Mouse (Mus musculus) spleen, postnatal 14 days (tissue): ENCODE measurements around the gene Pkd1l3.

Source experiments
- DNase-seq, 2 experiments: peaks; one replicate each; pipeline ENCODE4 v3.0.0; 2021 to 2022; ENCODE audit warnings: low spot score in 2 of 2

Pkd1l3 gene

GRCm38 (mm10) chr8:109614243-109615210 lies at the start of gene Pkd1l3:
Pkd1l3 (plus strand) TSS chr8:109614517.
- DNase-seq: no peak

GRCm38 (mm10) chr8:109564766-109565165 lies 49.6 kb upstream of the Pkd1l3 start:
- no peak for DNase-seq

- DNase-seq: peak; percentile 93 to 97
Measured at GRCm38 (mm10) chr8:109565498-109566333, 48.6 kb upstream of the Pkd1l3 start, which contains the start of the genes Dhx38 and Txnl4b. Dhx38 (minus strand) TSS chr8:109565861. Txnl4b (plus strand) TSS chr8:109565892.

- DNase-seq: no peak
Measured at GRCm38 (mm10) chr8:109571139-109571538, 43.2 kb upstream of the Pkd1l3 start.

GRCm38 (mm10) chr8:109576311-109576710 lies 38.0 kb upstream of the Pkd1l3 start:
- no peak for DNase-seq

GRCm38 (mm10) chr8:109578900-109579301 lies 35.4 kb upstream of the Pkd1l3 start, which contains the start of gene Hp:
Hp (minus strand) TSS chr8:109579172.
- DNase-seq: no peak

GRCm38 (mm10) chr8:109584293-109584692 lies 30.0 kb upstream of the Pkd1l3 start:
- DNase-seq: no peak

GRCm38 (mm10) chr8:109584830-109585229 lies 29.5 kb upstream of the Pkd1l3 start:
- DNase-seq: no peak

GRCm38 (mm10) chr8:109585652-109586051 lies 28.7 kb upstream of the Pkd1l3 start:
- no peak for DNase-seq

GRCm38 (mm10) chr8:109586972-109587504 lies 27.3 kb upstream of the Pkd1l3 start:
- DNase-seq: no peak

- DNase-seq: no peak
Measured at GRCm38 (mm10) chr8:109590901-109591300, 23.4 kb upstream of the Pkd1l3 start.

- DNase-seq: no peak
Measured at GRCm38 (mm10) chr8:109591367-109591766, 22.9 kb upstream of the Pkd1l3 start.

GRCm38 (mm10) chr8:109592164-109592563 lies 22.2 kb upstream of the Pkd1l3 start:
- no peak for DNase-seq

GRCm38 (mm10) chr8:109593117-109593788 lies 21.1 kb upstream of the Pkd1l3 start:
- no peak for DNase-seq

- peak; percentile 32 to 61 for DNase-seq
Measured at GRCm38 (mm10) chr8:109595854-109596253, 18.5 kb upstream of the Pkd1l3 start.

GRCm38 (mm10) chr8:109606725-109607124 lies 7.6 kb upstream of the Pkd1l3 start:
- DNase-seq: no peak

- no peak for DNase-seq
Measured at GRCm38 (mm10) chr8:109607650-109608049, 6.7 kb upstream of the Pkd1l3 start.

GRCm38 (mm10) chr8:109608271-109609152 lies 5.8 kb upstream of the Pkd1l3 start, which contains the start of gene Dhodh:
Dhodh (minus strand) TSS chr8:109608673.
- DNase-seq: peak; percentile 90 to 91

GRCm38 (mm10) chr8:109609153-109609502 lies 5.2 kb upstream of the Pkd1l3 start:
- no peak for DNase-seq

GRCm38 (mm10) chr8:109615569-109615968 lies 1.3 kb downstream of the Pkd1l3 start:
- no peak for DNase-seq
